Mouse (Mus musculus) thymus, postnatal 36 days (tissue): ENCODE measurements at regions not wholly inside any gene's neighbourhood (a gene's known extent, or its start where the extent isn't known, plus 50 kb on each side); places are given as distances from the start of the nearest gene placed in this dataset.

Experiments used
- DNase-seq, 2 experiments: peaks; one replicate each; pipeline ENCODE4 v3.0.0; 2022; ENCODE audit warnings: mixed read lengths in 2 of 2

GRCm38 (mm10) chr4:54812740-54813634 lies 131.9 kb upstream of the Zfp462 start:
- DNase-seq: no peak

GRCm38 (mm10) chr4:54837326-54837725 lies 107.5 kb upstream of the Zfp462 start:
- DNase-seq: no peak

GRCm38 (mm10) chr4:54838111-54838510 lies 106.7 kb upstream of the Zfp462 start:
- no peak for DNase-seq

GRCm38 (mm10) chr4:54838794-54839193 lies 106.1 kb upstream of the Zfp462 start:
- DNase-seq: no peak

- peak; percentile 35 to 39 for DNase-seq
These were observed 91.6 kb upstream of the Zfp462 start for GRCm38 (mm10) chr4:54852991-54853925.

GRCm38 (mm10) chr4:54858604-54859003 lies 86.2 kb upstream of the Zfp462 start:
- DNase-seq: no peak

GRCm38 (mm10) chr4:54866062-54866461 lies 78.8 kb upstream of the Zfp462 start:
- DNase-seq: no peak

- no peak for DNase-seq
These were observed 70.6 kb upstream of the Zfp462 start for GRCm38 (mm10) chr4:54874136-54874827.

- DNase-seq: no peak
These were observed 69.3 kb upstream of the Zfp462 start for GRCm38 (mm10) chr4:54875506-54875905.

- no peak for DNase-seq
These were observed 67.5 kb upstream of the Zfp462 start for GRCm38 (mm10) chr4:54877361-54877760.

GRCm38 (mm10) chr4:54878531-54878930 lies 66.3 kb upstream of the Zfp462 start:
- DNase-seq: no peak

GRCm38 (mm10) chr4:54893288-54893687 lies 51.6 kb upstream of the Zfp462 start:
- DNase-seq: no peak
